Mouse (Mus musculus): ENCODE results near the gene Itga6. TPM values are rescaled to one million over a fixed set of nuclear protein-coding genes. Genes with fewer than 3 reads are reported as not detected.

Itga6 gene
- polyA plus RNA-seq, 1 experiment from 2014 or later = 21.1 TPM

DNA sequence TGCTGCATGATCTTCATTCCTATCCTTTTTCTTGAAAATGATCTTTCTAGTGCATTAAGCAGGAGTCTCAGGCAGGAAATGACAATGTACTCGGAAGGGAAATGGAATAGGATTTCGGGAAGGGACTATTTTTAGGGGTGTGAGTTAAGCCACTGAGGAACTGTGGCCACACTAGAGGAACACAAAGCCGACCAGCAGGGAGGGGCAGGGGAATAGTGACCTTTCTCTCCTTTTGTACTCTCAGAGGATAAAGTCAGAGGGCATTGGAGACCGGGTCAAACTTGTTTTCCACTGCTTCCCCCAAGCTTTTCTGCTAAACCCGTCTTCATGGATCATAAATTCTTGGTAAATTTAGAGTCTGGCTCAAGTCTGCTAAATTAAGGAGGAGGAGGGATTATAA is 122.1 kb downstream of the Itga6 start:
- WGBS = 17% methylated on average over 5 of the region's 5 CpGs
- Histone ChIP-seq H3K36me3 (ENCODE audit: control insufficient read depth, insufficient read depth, low read length) (no peaks in the 10 kb centered on the region), H3K9me3 (ENCODE audit: control insufficient read depth, low read length) (no peaks in the 10 kb centered on the region), H3K4me3 (ENCODE audit: low read length) (no peak overlapping the region), H3K27ac (ENCODE audit: low read depth, low read length) (no peak overlapping the region), H3K9ac (ENCODE audit: low read depth, low read length) (no peak overlapping the region), H3K4me2 (ENCODE audit: low read length) (no peak overlapping the region), H3K27me3 (replicated peaks; ENCODE audit: control insufficient read depth, insufficient read depth, low read length) (no peaks in the 10 kb centered on the region), H3K4me1 (ENCODE audit: control insufficient read depth, insufficient read depth, low read depth, low read length) (no peaks in the 10 kb centered on the region)
- no peak for ATAC-seq

GRCm38 (mm10) chr2:71868256-71868655 is 122.8 kb downstream of the Itga6 start:
- no peak overlapping the region for H3K27ac ChIP-seq (ENCODE audit: low read depth, low read length)
- no peak overlapping the region for H3K4me3 ChIP-seq (ENCODE audit: low read length)
- H3K9me3 ChIP-seq (ENCODE audit: control insufficient read depth, low read length) = no peaks in the 10 kb centered on the region
- no peak for ATAC-seq
- no peaks in the 10 kb centered on the region for H3K4me1 ChIP-seq (ENCODE audit: control insufficient read depth, insufficient read depth, low read depth, low read length)
- WGBS = 82% methylated on average over 1 of the region's 1 CpGs
- no peak overlapping the region for H3K4me2 ChIP-seq (ENCODE audit: low read length)
- no peaks in the 10 kb centered on the region for H3K36me3 ChIP-seq (ENCODE audit: control insufficient read depth, insufficient read depth, low read length)
- no peaks in the 10 kb centered on the region for H3K27me3 ChIP-seq (replicated peaks; ENCODE audit: control insufficient read depth, insufficient read depth, low read length)
- no peak overlapping the region for H3K9ac ChIP-seq (ENCODE audit: low read depth, low read length)

GRCm38 (mm10) chr2:71872141-71872540 is 126.7 kb downstream of the Itga6 start:
- Histone ChIP-seq H3K4me3 (ENCODE audit: low read length) (no peak overlapping the region), H3K27ac (ENCODE audit: low read depth, low read length) (no peak overlapping the region), H3K9ac (ENCODE audit: low read depth, low read length) (no peak overlapping the region), H3K4me1 (ENCODE audit: control insufficient read depth, insufficient read depth, low read depth, low read length) (peaks cover 4% of the 10 kb centered on the region), H3K9me3 (ENCODE audit: control insufficient read depth, low read length) (no peaks in the 10 kb centered on the region), H3K36me3 (ENCODE audit: control insufficient read depth, insufficient read depth, low read length) (no peaks in the 10 kb centered on the region), H3K27me3 (replicated peaks; ENCODE audit: control insufficient read depth, insufficient read depth, low read length) (no peaks in the 10 kb centered on the region), H3K4me2 (ENCODE audit: low read length) (peak overlapping the region; percentile 77; the same call in 1 of the 2 replicates)
- ATAC-seq = no peak
- WGBS = 83% methylated on average over 10 of the region's 10 CpGs

- Histone ChIP-seq H3K27ac (ENCODE audit: low read depth, low read length) (peak within 1 kb of the TSS; percentile 89), H3K9ac (ENCODE audit: low read depth, low read length) (peak within 1 kb of the TSS; percentile 89), H3K4me3 (ENCODE audit: low read length) (peak within 1 kb of the TSS; percentile 86), H3K36me3 (ENCODE audit: control insufficient read depth, insufficient read depth, low read length) (no peaks in the 10 kb centered on the region), H3K4me2 (ENCODE audit: low read length) (peak within 1 kb of the TSS; percentile 77), H3K27me3 (replicated peaks; ENCODE audit: control insufficient read depth, insufficient read depth, low read length) (no peaks in the 10 kb centered on the region), H3K9me3 (ENCODE audit: control insufficient read depth, low read length) (no peaks in the 10 kb centered on the region), H3K4me1 (ENCODE audit: control insufficient read depth, insufficient read depth, low read depth, low read length) (peaks cover 4% of the 10 kb centered on the region)
- peak; percentile 98 for ATAC-seq
- under 1% methylated on average over 34 of the region's 55 CpGs for WGBS
These were observed 127.5 kb downstream of the Itga6 start, which contains the start of gene Pdk1 for GRCm38 (mm10) chr2:71872801-71873443. Gene Pdk1 (plus strand): TSS chr2:71873224.

DNA sequence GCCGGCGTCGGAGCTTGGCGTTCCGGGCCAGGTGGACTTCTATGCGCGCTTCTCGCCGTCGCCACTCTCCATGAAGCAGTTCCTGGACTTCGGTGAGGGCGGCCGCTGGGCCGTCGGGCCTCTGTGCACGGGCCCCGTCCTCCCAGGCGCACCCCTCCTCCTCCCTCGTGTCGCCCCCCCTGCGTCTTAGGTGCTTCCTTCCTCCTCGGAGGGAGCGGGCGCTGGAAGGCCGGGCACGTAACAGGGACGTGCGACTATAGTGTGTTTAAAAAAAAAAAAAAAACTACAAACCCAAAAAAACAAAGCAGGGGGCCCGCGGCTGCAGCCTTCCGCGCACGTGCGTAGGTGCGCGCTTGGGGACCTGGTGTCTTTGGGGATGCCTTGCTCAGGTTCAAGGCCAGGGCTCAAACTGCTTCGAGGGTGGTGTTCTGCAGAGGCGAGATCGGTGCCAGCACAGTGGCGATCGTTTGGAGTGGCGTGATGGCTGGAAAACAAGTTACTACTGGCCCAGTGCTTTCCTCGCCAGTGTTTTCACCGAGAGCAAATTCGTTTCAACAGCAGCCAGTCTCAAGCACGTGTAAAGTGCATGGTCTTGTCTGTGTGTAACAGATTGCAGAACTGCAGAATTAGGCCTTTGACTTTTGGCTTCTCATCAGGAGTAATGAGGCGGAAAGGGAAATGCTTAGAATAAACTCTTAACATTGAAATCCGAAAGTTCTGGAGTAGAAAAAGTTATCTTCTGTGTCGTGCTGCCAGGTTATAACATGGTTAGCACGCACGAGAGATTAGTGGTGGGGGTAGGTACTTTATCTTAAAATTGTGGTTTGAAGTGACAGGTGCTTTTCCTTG is 128.3 kb downstream of the Itga6 start:
- Histone ChIP-seq H3K4me2 (ENCODE audit: low read length) (peak overlapping the region; percentile 77), H3K9me3 (ENCODE audit: control insufficient read depth, low read length) (no peaks in the 10 kb centered on the region), H3K36me3 (ENCODE audit: control insufficient read depth, insufficient read depth, low read length) (no peaks in the 10 kb centered on the region), H3K27ac (ENCODE audit: low read depth, low read length) (peak overlapping the region; percentile 89), H3K27me3 (replicated peaks; ENCODE audit: control insufficient read depth, insufficient read depth, low read length) (no peaks in the 10 kb centered on the region), H3K4me3 (ENCODE audit: low read length) (peak overlapping the region; percentile 86), H3K9ac (ENCODE audit: low read depth, low read length) (peak overlapping the region; percentile 89), H3K4me1 (ENCODE audit: control insufficient read depth, insufficient read depth, low read depth, low read length) (peaks cover 4% of the 10 kb centered on the region)
- WGBS = 4% methylated on average over 50 of the region's 51 CpGs
- ATAC-seq = peak; percentile 64

- H3K4me2 ChIP-seq (ENCODE audit: low read length) = no peak overlapping the region
- no peaks in the 10 kb centered on the region for H3K27me3 ChIP-seq (replicated peaks; ENCODE audit: control insufficient read depth, insufficient read depth, low read length)
- 79% methylated on average over 2 of the region's 2 CpGs for WGBS
- no peak overlapping the region for H3K9ac ChIP-seq (ENCODE audit: low read depth, low read length)
- H3K9me3 ChIP-seq (ENCODE audit: control insufficient read depth, low read length) = no peaks in the 10 kb centered on the region
- peaks cover 4% of the 10 kb centered on the region for H3K4me1 ChIP-seq (ENCODE audit: control insufficient read depth, insufficient read depth, low read depth, low read length)
- ATAC-seq = no peak
- no peak overlapping the region for H3K4me3 ChIP-seq (ENCODE audit: low read length)
- no peaks in the 10 kb centered on the region for H3K36me3 ChIP-seq (ENCODE audit: control insufficient read depth, insufficient read depth, low read length)
- H3K27ac ChIP-seq (ENCODE audit: low read depth, low read length) = no peak overlapping the region
These were observed 129.0 kb downstream of the Itga6 start for GRCm38 (mm10) chr2:71874422-71874821.

GRCm38 (mm10) chr2:71874836-71875235 is 129.4 kb downstream of the Itga6 start:
- Histone ChIP-seq H3K27me3 (replicated peaks; ENCODE audit: control insufficient read depth, insufficient read depth, low read length) (no peaks in the 10 kb centered on the region), H3K9me3 (ENCODE audit: control insufficient read depth, low read length) (no peaks in the 10 kb centered on the region), H3K4me3 (ENCODE audit: low read length) (no peak overlapping the region), H3K9ac (ENCODE audit: low read depth, low read length) (no peak overlapping the region), H3K4me2 (ENCODE audit: low read length) (no peak overlapping the region), H3K27ac (ENCODE audit: low read depth, low read length) (no peak overlapping the region), H3K4me1 (ENCODE audit: control insufficient read depth, insufficient read depth, low read depth, low read length) (peaks cover 4% of the 10 kb centered on the region), H3K36me3 (ENCODE audit: control insufficient read depth, insufficient read depth, low read length) (no peaks in the 10 kb centered on the region)
- no peak for ATAC-seq
- WGBS = 53% methylated on average over 2 of the region's 2 CpGs

GRCm38 (mm10) chr2:71877865-71878264 is 132.4 kb downstream of the Itga6 start:
- H3K27me3 ChIP-seq (replicated peaks; ENCODE audit: control insufficient read depth, insufficient read depth, low read length) = no peaks in the 10 kb centered on the region
- no peak for ATAC-seq
- peaks cover 4% of the 10 kb centered on the region for H3K4me1 ChIP-seq (ENCODE audit: control insufficient read depth, insufficient read depth, low read depth, low read length)
- H3K9me3 ChIP-seq (ENCODE audit: control insufficient read depth, low read length) = no peaks in the 10 kb centered on the region
- no peak overlapping the region for H3K27ac ChIP-seq (ENCODE audit: low read depth, low read length)
- H3K4me2 ChIP-seq (ENCODE audit: low read length) = no peak overlapping the region
- H3K4me3 ChIP-seq (ENCODE audit: low read length) = no peak overlapping the region
- H3K9ac ChIP-seq (ENCODE audit: low read depth, low read length) = no peak overlapping the region
- peaks cover 4% of the 10 kb centered on the region for H3K36me3 ChIP-seq (ENCODE audit: control insufficient read depth, insufficient read depth, low read length)
- WGBS = 93% methylated on average over 4 of the region's 4 CpGs

DNA sequence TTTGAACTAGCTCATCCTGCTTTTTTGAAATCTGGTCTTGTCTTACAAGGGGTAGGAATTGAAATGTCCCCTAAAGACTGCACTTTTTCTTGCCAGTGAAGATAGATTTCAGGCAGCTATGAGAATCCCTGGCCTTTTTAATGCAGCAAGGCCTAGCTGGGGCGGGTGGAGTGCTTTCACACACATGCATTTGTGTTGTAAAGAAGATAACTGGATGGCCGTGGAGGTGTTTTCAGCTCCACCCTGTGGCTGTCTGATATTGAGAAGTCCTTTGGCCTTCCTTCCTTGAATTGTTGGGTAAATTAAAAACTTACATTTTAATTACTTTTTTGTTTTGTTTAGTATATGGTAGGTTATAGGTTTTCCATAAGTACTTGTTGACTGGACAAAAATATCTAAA is 133.0 kb downstream of the Itga6 start:
- no peak for ATAC-seq

More for the DNA sequence above, 133.0 kb downstream of the Itga6 start:
- Histone ChIP-seq H3K4me1 (ENCODE audit: control insufficient read depth, insufficient read depth, low read depth, low read length) (peaks cover 4% of the 10 kb centered on the region), H3K4me2 (ENCODE audit: low read length) (no peak overlapping the region), H3K36me3 (ENCODE audit: control insufficient read depth, insufficient read depth, low read length) (peaks cover 4% of the 10 kb centered on the region), H3K9me3 (ENCODE audit: control insufficient read depth, low read length) (no peaks in the 10 kb centered on the region), H3K4me3 (ENCODE audit: low read length) (no peak overlapping the region), H3K27ac (ENCODE audit: low read depth, low read length) (no peak overlapping the region), H3K9ac (ENCODE audit: low read depth, low read length) (no peak overlapping the region), H3K27me3 (replicated peaks; ENCODE audit: control insufficient read depth, insufficient read depth, low read length) (no peaks in the 10 kb centered on the region)
- WGBS = 90% methylated on average over 2 of the region's 2 CpGs

Data from hindbrain, embryonic 16.5 days (tissue).